Mouse (Mus musculus): ENCODE measurements around the gene Gm49322.

Gene Gm49322

GRCm38 (mm10) chr10:80656130-80656862 lies 50.5 kb downstream of the Gm49322 start:
- peak; percentile 95 to 97 for DNase-seq

DNA sequence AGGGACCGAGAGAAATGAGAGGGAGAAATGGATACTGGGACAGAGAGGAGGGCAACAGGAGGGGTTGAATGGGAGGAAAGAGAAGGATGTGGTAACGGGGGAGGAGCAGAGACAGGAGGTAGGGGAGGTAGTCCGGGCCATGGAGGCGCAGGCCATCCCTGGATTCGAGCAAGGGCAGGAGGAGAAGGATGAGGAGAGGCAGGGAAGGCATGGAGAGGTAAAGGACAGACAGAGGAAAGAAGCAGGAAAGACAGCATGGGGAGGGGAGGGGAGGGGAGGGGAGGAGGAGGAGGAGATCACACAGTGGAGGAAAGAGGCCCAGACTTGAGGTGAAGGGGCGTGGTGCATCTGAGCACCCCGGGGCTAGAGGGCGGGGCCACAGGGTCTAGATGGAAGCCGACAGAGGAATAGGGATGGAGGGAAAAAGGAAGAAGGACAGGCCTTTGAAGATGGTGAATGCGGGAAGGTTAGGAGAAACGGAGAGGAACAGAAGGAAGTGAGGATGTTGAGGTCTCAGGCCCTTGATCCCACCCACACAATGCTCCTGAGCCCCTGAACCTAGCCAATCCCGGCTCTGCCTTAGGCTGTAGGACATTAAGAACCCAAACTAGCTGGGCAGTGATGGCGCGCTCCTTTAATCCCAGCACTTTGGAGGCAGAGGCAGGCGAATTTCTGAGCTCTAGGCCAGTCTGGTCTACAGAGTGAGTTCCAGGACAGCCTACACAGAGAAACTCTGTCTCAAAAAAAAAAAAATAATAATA lies 51.2 kb downstream of the Gm49322 start, which contains the start of gene Btbd2:
TSS of gene Btbd2 (minus strand) at position 209 of the 761 bp plus-strand sequence.
- DNase-seq, result peak; percentile 35 to 53

GRCm38 (mm10) chr10:80658194-80658840 lies 52.5 kb downstream of the Gm49322 start:
- DNase-seq, result no peak

GRCm38 (mm10) chr10:80658841-80659202 lies 53.0 kb downstream of the Gm49322 start:
- DNase-seq, result peak in 1 of 2 experiments; percentile 43

DNA sequence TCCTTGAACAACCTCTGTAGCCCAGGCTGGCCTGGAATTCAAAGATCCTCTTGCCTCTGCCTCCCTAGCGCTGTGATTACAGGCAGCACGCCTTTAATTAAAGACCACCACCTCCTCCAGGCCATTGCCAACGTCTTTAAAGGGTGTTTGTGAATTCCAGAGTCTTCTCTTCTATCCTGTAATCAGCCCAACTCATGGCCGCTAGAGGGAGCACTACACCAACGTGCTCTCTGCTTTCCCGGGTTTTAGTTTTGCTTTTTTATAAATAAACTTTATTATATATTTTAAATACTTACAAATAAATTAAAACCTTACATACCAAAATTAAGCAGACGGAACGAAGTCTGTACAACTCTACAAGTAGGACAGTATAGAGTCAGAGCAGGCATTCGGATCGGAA lies 53.4 kb downstream of the Gm49322 start:
- DNase-seq, result peak; percentile 68 to 75

DNA sequence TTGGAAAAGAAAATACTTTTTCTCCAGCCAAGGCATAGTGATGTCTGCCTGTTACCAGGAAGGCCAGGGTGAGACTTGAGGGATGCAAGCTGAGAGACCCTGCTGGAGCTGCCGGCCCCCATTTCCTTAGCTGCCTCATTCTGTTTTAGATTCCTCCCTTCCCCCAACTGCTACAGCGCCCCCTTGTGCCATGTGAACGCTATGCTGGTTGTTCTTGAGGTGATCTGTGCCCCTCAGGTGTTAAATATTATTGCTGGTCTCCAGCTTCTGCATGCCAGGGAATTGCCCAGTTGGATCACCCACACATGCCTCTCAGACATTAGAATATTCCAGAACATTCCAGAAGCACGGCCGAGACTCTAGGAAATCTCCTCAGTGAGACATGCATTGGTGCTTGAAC lies 55.3 kb downstream of the Gm49322 start:
- DNase-seq, result peak; percentile 55 to 70

GRCm38 (mm10) chr10:80663485-80664196 lies 57.8 kb downstream of the Gm49322 start:
- DNase-seq, result peak in 1 of 2 experiments; percentile 28

DNA sequence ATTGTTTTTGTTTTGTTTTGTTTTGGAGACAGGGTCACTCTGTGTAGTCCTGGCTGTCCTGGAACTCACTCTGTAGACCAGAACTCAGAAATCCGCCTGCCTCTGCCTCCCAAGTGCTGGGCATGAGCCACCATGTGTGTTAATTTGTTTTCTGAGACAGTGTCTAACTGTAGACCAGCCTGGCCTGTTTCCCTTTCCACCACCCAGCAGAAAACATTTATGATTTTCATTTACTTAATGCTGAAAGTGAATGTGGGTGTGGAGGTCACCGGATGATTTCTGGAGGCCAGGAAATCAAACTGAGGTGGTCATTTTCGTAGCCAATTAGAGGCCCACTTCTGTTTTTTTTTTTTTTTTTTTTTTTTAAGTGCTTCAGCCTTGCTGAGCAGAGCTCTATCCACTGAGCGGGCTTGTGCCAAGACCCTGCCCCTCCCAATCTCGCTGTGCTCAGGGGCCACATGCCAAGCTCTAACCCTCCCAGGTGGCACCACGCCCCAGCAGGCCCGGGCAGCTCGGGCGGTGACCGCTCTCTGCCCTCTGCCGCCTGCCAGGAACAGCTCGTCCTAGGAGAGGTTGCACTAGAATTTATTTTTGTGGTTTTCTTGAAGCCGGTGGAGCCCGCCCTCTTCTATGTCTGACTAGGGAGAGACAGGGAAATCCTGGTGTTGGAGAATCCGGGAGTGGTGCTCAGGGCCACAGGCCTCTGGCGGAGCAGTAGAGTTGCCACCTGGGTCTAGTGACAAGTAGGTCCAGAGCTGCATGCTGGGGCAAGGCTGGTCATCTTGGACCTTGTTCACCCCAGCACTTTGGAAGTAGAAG lies 58.6 kb downstream of the Gm49322 start:
- peak; percentile 97 to 98 for DNase-seq

DNA sequence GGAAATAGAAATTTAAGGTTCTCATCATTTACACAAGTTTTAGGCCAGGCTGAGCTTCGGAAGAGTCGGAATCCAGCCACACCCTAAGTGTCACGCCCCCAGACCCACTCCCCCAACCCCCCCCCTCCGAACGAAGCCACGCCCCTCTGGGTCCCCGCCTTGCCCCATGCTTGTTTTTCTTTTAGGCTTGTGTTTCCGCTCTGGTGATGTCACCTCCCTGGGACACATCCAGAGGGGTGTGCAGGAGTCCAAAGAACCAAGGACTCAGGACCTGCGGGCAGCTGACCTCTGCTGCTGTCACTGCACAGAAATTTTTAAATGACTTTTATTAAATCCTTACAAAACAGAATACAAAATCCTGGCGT lies 59.2 kb downstream of the Gm49322 start:
- DNase-seq, result peak; percentile 85 to 91
